Mouse (Mus musculus): ENCODE measurements around the gene Lifr. TPM values are rescaled to one million over a fixed set of nuclear protein-coding genes. Genes with fewer than 3 reads are reported as not detected.

Lifr gene
- polyA plus RNA-seq, 1 experiment from 2014 or later, result 20.4 TPM

DNA sequence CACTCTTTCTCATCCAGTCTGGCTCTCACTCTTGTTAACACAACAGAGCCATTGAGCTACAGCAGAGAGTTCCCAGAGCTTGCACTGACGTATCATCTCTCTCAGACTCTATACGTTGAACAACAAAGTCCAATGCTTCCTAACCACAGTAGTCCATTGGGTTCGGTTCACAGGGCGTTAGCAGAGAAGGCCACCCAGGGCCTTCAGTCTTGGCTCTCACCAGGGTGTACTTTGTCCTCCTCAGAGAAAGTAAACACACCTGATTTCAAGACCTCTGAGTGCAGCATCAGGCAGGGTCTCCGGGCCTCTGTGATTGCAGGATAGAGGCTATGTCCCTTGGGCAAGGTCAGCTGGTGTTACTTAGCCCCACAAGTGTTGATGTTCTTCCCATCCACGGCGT lies 116.9 kb downstream of the Lifr start:
- H3K4me2 ChIP-seq (ENCODE audit: low read depth, low read length), result no peak overlapping the region
- WGBS, result 70% methylated on average over 7 of the region's 7 CpGs
- H3K36me3 ChIP-seq (ENCODE audit: control insufficient read depth, insufficient read depth, low read length), result no peaks in the 10 kb centered on the region
- H3K27ac ChIP-seq (ENCODE audit: low read length), result no peak overlapping the region
- H3K4me1 ChIP-seq (ENCODE audit: control insufficient read depth, insufficient read depth, low read length), result peaks cover 16% of the 10 kb centered on the region
- no peaks in the 10 kb centered on the region for H3K27me3 ChIP-seq (ENCODE audit: control insufficient read depth, insufficient read depth, low read length)
- H3K9ac ChIP-seq (ENCODE audit: low read length), result no peak overlapping the region
- H3K9me3 ChIP-seq (replicated peaks; ENCODE audit: control insufficient read depth, low read length), result no peaks in the 10 kb centered on the region
- no peak overlapping the region for H3K4me3 ChIP-seq (replicated peaks; ENCODE audit: low read length)
- ATAC-seq (ENCODE audit: insufficient read depth, low FRiP score), result no peak

GRCm38 (mm10) chr15:7208180-7208579 lies 117.8 kb downstream of the Lifr start:
- H3K4me3 ChIP-seq (replicated peaks; ENCODE audit: low read length), result no peak overlapping the region
- H3K9me3 ChIP-seq (replicated peaks; ENCODE audit: control insufficient read depth, low read length), result no peaks in the 10 kb centered on the region
- H3K4me2 ChIP-seq (ENCODE audit: low read depth, low read length), result no peak overlapping the region
- H3K9ac ChIP-seq (ENCODE audit: low read length), result no peak overlapping the region
- no peak for ATAC-seq (ENCODE audit: insufficient read depth, low FRiP score)
- H3K36me3 ChIP-seq (ENCODE audit: control insufficient read depth, insufficient read depth, low read length), result no peaks in the 10 kb centered on the region
- no peaks in the 10 kb centered on the region for H3K27me3 ChIP-seq (ENCODE audit: control insufficient read depth, insufficient read depth, low read length)
- H3K27ac ChIP-seq (ENCODE audit: low read length), result no peak overlapping the region
- 66% methylated on average over 9 of the region's 9 CpGs for WGBS
- H3K4me1 ChIP-seq (ENCODE audit: control insufficient read depth, insufficient read depth, low read length), result peaks cover 9% of the 10 kb centered on the region

- Histone ChIP-seq H3K4me3 (replicated peaks; ENCODE audit: low read length) (no peak overlapping the region), H3K36me3 (ENCODE audit: control insufficient read depth, insufficient read depth, low read length) (no peaks in the 10 kb centered on the region), H3K9me3 (replicated peaks; ENCODE audit: control insufficient read depth, low read length) (no peaks in the 10 kb centered on the region), H3K4me1 (ENCODE audit: control insufficient read depth, insufficient read depth, low read length) (peaks cover 11% of the 10 kb centered on the region), H3K4me2 (ENCODE audit: low read depth, low read length) (no peak overlapping the region), H3K27me3 (ENCODE audit: control insufficient read depth, insufficient read depth, low read length) (no peaks in the 10 kb centered on the region), H3K27ac (ENCODE audit: low read length) (peak overlapping the region; percentile 83), H3K9ac (ENCODE audit: low read length) (no peak overlapping the region)
- WGBS, result 17% methylated on average over 1 of the region's 1 CpGs
- ATAC-seq (ENCODE audit: insufficient read depth, low FRiP score), result peak; percentile 92
Observed at GRCm38 (mm10) chr15:7213683-7214082, 123.3 kb downstream of the Lifr start.

DNA sequence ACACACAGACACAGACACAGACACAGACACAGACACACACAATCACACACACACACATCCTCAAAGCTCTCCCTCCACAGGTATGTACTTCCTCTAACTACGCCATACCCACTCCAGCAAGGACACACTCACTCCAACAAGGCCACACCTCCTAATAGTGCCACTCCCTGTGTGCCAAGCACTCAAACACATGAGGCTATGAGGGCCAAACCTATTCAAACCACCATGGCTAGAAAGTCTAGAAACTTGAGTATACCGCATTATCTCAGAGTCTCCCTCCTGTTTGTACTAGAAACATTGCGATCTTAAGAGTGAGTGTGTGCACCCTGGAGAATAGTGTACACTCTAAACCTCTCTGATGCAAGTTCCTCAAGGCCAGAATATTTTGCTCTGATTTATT lies 125.4 kb downstream of the Lifr start:
- H3K27me3 ChIP-seq (ENCODE audit: control insufficient read depth, insufficient read depth, low read length), result no peaks in the 10 kb centered on the region
- ATAC-seq (ENCODE audit: insufficient read depth, low FRiP score), result peak; percentile 46; the same call in 1 of the 2 replicates
- WGBS, result 91% methylated on average over 3 of the region's 3 CpGs

GRCm38 (mm10) chr15:7216581-7217272 lies 126.3 kb downstream of the Lifr start:
- H3K4me2 ChIP-seq (ENCODE audit: low read depth, low read length), result no peak overlapping the region
- H3K27ac ChIP-seq (ENCODE audit: low read length), result no peak overlapping the region
- H3K9me3 ChIP-seq (replicated peaks; ENCODE audit: control insufficient read depth, low read length), result no peaks in the 10 kb centered on the region
- no peak for ATAC-seq (ENCODE audit: insufficient read depth, low FRiP score)
- WGBS, result 76% methylated on average over 9 of the region's 9 CpGs
- H3K4me3 ChIP-seq (replicated peaks; ENCODE audit: low read length), result no peak overlapping the region
- H3K27me3 ChIP-seq (ENCODE audit: control insufficient read depth, insufficient read depth, low read length), result no peaks in the 10 kb centered on the region
- no peak overlapping the region for H3K9ac ChIP-seq (ENCODE audit: low read length)
- no peaks in the 10 kb centered on the region for H3K36me3 ChIP-seq (ENCODE audit: control insufficient read depth, insufficient read depth, low read length)
- H3K4me1 ChIP-seq (ENCODE audit: control insufficient read depth, insufficient read depth, low read length), result peaks cover 11% of the 10 kb centered on the region

More for the DNA sequence above, 125.4 kb downstream of the Lifr start:
- peaks cover 11% of the 10 kb centered on the region for H3K4me1 ChIP-seq (ENCODE audit: control insufficient read depth, insufficient read depth, low read length)
- no peak overlapping the region for H3K4me3 ChIP-seq (replicated peaks; ENCODE audit: low read length)
- H3K27ac ChIP-seq (ENCODE audit: low read length), result no peak overlapping the region
- H3K4me2 ChIP-seq (ENCODE audit: low read depth, low read length), result no peak overlapping the region
- no peak overlapping the region for H3K9ac ChIP-seq (ENCODE audit: low read length)
- H3K36me3 ChIP-seq (ENCODE audit: control insufficient read depth, insufficient read depth, low read length), result no peaks in the 10 kb centered on the region
- no peaks in the 10 kb centered on the region for H3K9me3 ChIP-seq (replicated peaks; ENCODE audit: control insufficient read depth, low read length)

DNA sequence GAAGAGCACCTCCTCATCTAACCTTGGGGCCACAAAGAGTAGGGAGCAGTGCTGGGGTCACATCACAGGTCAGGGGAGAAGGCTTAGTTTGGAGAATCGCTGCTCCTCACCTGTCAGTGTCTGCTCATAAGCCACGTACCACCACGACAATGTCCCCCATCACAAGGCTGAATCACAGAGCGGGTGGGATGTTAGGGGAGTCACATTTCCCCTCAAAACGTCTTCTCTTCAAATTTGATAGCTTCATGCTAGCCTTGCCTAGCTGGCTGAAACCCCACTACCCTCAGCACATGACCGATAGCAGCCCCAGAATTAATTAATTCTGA lies 126.8 kb downstream of the Lifr start:
- Histone ChIP-seq H3K9me3 (replicated peaks; ENCODE audit: control insufficient read depth, low read length) (no peaks in the 10 kb centered on the region), H3K4me2 (ENCODE audit: low read depth, low read length) (no peak overlapping the region), H3K27me3 (ENCODE audit: control insufficient read depth, insufficient read depth, low read length) (no peaks in the 10 kb centered on the region), H3K9ac (ENCODE audit: low read length) (no peak overlapping the region), H3K36me3 (ENCODE audit: control insufficient read depth, insufficient read depth, low read length) (no peaks in the 10 kb centered on the region), H3K4me1 (ENCODE audit: control insufficient read depth, insufficient read depth, low read length) (peaks cover 11% of the 10 kb centered on the region), H3K27ac (ENCODE audit: low read length) (no peak overlapping the region), H3K4me3 (replicated peaks; ENCODE audit: low read length) (no peak overlapping the region)
- WGBS, result 76% methylated on average over 6 of the region's 6 CpGs
- ATAC-seq (ENCODE audit: insufficient read depth, low FRiP score), result no peak

DNA sequence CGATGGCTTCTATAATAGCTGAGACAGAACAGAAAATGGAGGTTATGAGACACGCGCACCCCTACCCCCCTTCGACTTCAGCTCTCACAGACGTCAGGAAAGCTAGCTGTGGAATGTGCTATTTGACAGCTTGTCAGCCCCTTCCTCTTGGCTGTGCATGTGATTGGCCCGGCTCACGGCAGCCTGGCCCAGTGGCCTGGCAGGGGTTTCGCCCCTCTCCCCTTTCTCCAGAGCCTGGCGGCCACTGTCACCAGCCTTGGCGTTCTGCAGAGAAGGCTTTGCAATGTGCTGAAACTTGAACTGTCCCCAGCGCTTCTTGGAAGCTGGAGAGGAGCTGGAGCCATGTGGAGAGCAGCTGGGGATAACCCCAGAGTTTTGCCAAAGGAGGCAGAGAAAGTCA lies 132.4 kb downstream of the Lifr start:
- Histone ChIP-seq H3K9me3 (replicated peaks; ENCODE audit: control insufficient read depth, low read length) (no peaks in the 10 kb centered on the region), H3K4me3 (replicated peaks; ENCODE audit: low read length) (no peak overlapping the region), H3K9ac (ENCODE audit: low read length) (no peak overlapping the region), H3K4me2 (ENCODE audit: low read depth, low read length) (no peak overlapping the region), H3K36me3 (ENCODE audit: control insufficient read depth, insufficient read depth, low read length) (no peaks in the 10 kb centered on the region), H3K27ac (ENCODE audit: low read length) (no peak overlapping the region), H3K27me3 (ENCODE audit: control insufficient read depth, insufficient read depth, low read length) (no peaks in the 10 kb centered on the region), H3K4me1 (ENCODE audit: control insufficient read depth, insufficient read depth, low read length) (peaks cover 9% of the 10 kb centered on the region; the same call in 1 of the 2 replicates)
- no peak for ATAC-seq (ENCODE audit: insufficient read depth, low FRiP score)
- WGBS, result 48% methylated on average over 11 of the region's 11 CpGs

DNA sequence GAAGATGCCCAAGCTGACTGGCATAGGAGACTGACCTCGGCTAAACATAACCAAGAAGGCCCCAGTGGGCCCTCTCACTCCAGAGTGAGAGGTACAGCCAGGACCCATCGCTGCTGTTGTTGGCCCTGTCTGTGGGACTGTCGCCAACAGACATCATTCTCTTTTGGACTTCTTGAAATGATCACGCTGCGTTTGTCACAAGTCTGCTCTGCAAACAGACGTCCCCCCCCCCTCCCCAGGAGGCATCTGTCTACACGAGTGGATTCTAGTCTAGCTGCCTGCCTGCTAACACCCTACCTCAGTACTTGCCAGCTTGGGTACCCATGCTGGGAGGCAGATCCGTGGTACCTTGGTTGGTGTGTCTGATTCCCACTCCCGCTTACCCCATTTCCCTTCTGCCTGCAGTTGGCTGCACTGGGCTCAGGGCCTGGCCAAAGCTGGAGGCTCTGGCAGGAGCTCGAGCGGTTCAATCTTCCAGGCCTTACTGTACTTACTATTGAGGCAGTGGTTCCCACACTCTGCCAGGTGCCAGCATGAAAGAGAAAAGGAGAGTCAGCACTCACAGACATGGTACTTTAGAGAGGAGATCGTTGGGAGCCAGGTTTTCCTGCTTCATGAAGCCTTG lies 133.8 kb downstream of the Lifr start:
- Histone ChIP-seq H3K27ac (ENCODE audit: low read length) (no peak overlapping the region), H3K9ac (ENCODE audit: low read length) (no peak overlapping the region), H3K4me1 (ENCODE audit: control insufficient read depth, insufficient read depth, low read length) (peaks cover 11% of the 10 kb centered on the region), H3K9me3 (replicated peaks; ENCODE audit: control insufficient read depth, low read length) (no peaks in the 10 kb centered on the region), H3K27me3 (ENCODE audit: control insufficient read depth, insufficient read depth, low read length) (no peaks in the 10 kb centered on the region), H3K4me3 (replicated peaks; ENCODE audit: low read length) (no peak overlapping the region), H3K4me2 (ENCODE audit: low read depth, low read length) (no peak overlapping the region), H3K36me3 (ENCODE audit: control insufficient read depth, insufficient read depth, low read length) (no peaks in the 10 kb centered on the region)
- ATAC-seq (ENCODE audit: insufficient read depth, low FRiP score), result no peak
- whole genome bisulfite sequencing, result 66% methylated on average over 12 of the region's 12 CpGs

DNA sequence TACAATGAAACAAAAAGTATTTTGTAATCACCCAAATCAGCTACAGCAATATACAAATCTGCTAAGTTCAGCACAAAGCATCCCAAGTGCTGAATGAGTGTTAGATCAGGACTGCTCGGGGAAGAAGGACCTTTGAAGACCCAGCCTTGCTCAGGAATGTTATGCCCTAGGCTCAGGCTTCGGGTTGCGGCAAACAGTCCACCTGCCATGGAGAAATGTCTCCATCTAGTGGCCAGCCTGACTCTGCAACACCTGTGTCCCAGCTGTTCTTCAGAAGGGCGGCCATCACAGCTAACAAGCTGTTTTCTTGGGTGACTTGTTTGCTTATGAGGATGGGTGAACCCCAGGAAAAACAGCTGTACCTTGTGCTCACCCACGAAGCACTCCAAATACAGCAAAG lies 135.8 kb downstream of the Lifr start:
- no peak overlapping the region for H3K4me2 ChIP-seq (ENCODE audit: low read depth, low read length)
- no peak overlapping the region for H3K4me3 ChIP-seq (replicated peaks; ENCODE audit: low read length)
- WGBS, result 3% methylated on average over 5 of the region's 5 CpGs
- H3K36me3 ChIP-seq (ENCODE audit: control insufficient read depth, insufficient read depth, low read length), result no peaks in the 10 kb centered on the region
- H3K9me3 ChIP-seq (replicated peaks; ENCODE audit: control insufficient read depth, low read length), result no peaks in the 10 kb centered on the region
- peaks cover 11% of the 10 kb centered on the region for H3K4me1 ChIP-seq (ENCODE audit: control insufficient read depth, insufficient read depth, low read length)
- no peaks in the 10 kb centered on the region for H3K27me3 ChIP-seq (ENCODE audit: control insufficient read depth, insufficient read depth, low read length)
- H3K9ac ChIP-seq (ENCODE audit: low read length), result no peak overlapping the region
- no peak overlapping the region for H3K27ac ChIP-seq (ENCODE audit: low read length)
- ATAC-seq (ENCODE audit: insufficient read depth, low FRiP score), result peak; percentile 86; the same call in 1 of the 2 replicates
